Mouse (Mus musculus) neural tube, embryonic 12.5 days (tissue): ENCODE measurements at regions not wholly inside any gene's neighbourhood (a gene's known extent, or its start where the extent isn't known, plus 50 kb on each side); places are given as distances from the start of the nearest gene placed in this dataset.

ENCODE experiments used
- ATAC-seq: fragments of 200-750 bp; cut with Nextera tagmentation; 2 replicates; pipeline ENCODE4 v1.8.0; 2017; ENCODE audit warnings: low read depth, mild to moderate bottlenecking, moderate TSS enrichment, moderate library complexity; ENCODE audit not compliant: low FRiP score
- H3K27ac ChIP-seq: fragments of 300-500 bp; sonication (generic); 2 replicates; pipeline ENCODE4 v1.5.1; 2016
- H3K27me3 ChIP-seq: fragments of 300-500 bp; sonication (generic); replicated peaks from 2 replicates; pipeline ENCODE4 v1.6.1; 2016; ENCODE audit warnings: mild to moderate bottlenecking
- H3K36me3 ChIP-seq: fragments of 300-500 bp; sonication (generic); 2 replicates; pipeline ENCODE4 v1.6.1; 2016; ENCODE audit warnings: mild to moderate bottlenecking
- H3K4me1 ChIP-seq: fragments of 300-500 bp; sonication (generic); 2 replicates; pipeline ENCODE4 v1.6.1; 2016
- H3K4me2 ChIP-seq: fragments of 300-500 bp; sonication (generic); replicated peaks from 2 replicates; pipeline ENCODE4 v1.6.1; 2016; ENCODE audit warnings: mild to moderate bottlenecking
- H3K4me3 ChIP-seq: fragments of 300-500 bp; sonication (generic); 2 replicates; pipeline ENCODE4 v1.5.1; 2016
- H3K9ac ChIP-seq: fragments of 300-500 bp; sonication (generic); 2 replicates; pipeline ENCODE4 v1.6.1; 2016; ENCODE audit warnings: mild to moderate bottlenecking
- H3K9me3 ChIP-seq: fragments of 300-500 bp; sonication (generic); 2 replicates; pipeline ENCODE4 v1.6.1; 2016; ENCODE audit warnings: mild to moderate bottlenecking
- WGBS: fragments of 180-500 bp; shearing (Covaris S2); methylation state at CpG from one replicate; pipeline ENCODE4 v1.1.7; 2016; 5-methylcytosine and 5-hydroxymethylcytosine counted together

DNA sequence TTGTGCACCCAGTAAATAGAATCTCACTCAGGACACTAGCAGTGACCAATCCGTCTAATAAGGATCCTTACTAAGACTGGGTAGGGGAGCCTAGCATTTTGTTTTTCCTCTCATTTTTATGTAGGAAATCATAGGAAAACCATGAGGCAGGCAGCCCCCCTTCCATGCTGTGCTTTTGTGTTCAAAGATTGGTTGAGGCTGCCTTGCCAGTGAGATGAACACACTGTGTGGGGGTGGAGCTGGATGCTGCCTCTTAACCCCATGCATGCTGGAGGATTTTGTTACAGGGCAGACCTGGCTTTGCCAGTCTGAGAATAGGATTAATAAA is 162.8 kb downstream of the Cmpk2 start:
- H3K36me3 ChIP-seq = no peaks in the 10 kb centered on the region
- peak overlapping the region; percentile 87 for H3K27ac ChIP-seq
- no peaks in the 10 kb centered on the region for H3K9me3 ChIP-seq
- H3K27me3 ChIP-seq = no peaks in the 10 kb centered on the region
- peak; percentile 85 for ATAC-seq
- peak overlapping the region; percentile 44 for H3K4me2 ChIP-seq
- H3K4me3 ChIP-seq = no peak overlapping the region
- H3K9ac ChIP-seq = 0 out of 2 replicates have a peak overlapping the region, but pooled peaks have one; percentile 29
- 9% methylated on average over 1 of the region's 1 CpGs for WGBS
- peaks cover 31% of the 10 kb centered on the region for H3K4me1 ChIP-seq

DNA sequence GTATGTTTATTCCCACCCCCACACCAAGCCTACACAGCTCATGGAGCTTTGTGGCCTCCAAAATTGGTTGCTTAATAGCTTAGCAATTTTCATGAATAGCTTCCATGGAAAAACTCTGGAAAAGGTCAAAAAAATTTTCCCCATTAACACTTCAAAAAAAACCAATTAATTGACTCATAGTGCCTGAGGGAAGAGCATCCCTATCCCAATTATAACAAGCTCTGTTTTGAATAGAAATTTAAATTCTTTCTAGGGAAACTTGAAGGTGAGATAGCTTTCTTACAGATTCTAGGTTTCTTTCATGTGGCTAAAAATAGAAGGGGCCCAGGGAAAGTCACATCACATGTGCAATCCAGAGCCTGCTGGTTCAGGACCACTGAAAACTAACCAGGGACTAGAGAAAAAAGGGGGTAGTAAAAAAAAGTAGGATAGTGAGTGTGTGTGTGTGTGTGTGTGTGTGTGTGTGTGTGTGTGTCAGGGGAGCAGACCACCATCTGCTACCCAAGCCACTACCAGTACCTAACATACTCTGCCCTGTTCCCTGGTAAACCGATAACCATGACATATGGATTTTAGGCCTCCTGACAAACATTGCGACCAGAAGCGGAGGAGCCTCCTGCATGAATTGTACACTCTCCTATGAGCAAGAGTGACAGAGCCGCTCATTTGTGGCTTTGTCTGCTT is 162.2 kb downstream of the Cmpk2 start:
- no peaks in the 10 kb centered on the region for H3K9me3 ChIP-seq
- 0 out of 2 replicates have a peak overlapping the region, but pooled peaks have one; percentile 29 for H3K9ac ChIP-seq
- H3K27me3 ChIP-seq = no peaks in the 10 kb centered on the region
- H3K4me2 ChIP-seq = peak overlapping the region; percentile 44
- ATAC-seq = peak; percentile 69
- 6% methylated on average over 4 of the region's 4 CpGs for WGBS
- no peak overlapping the region for H3K4me3 ChIP-seq
- H3K36me3 ChIP-seq = no peaks in the 10 kb centered on the region
- peak overlapping the region; percentile 87 for H3K27ac ChIP-seq
- H3K4me1 ChIP-seq = peaks cover 31% of the 10 kb centered on the region

- Histone ChIP-seq H3K36me3 (no peaks in the 10 kb centered on the region), H3K4me1 (peaks cover 10% of the 10 kb centered on the region; the same call in 1 of the 2 replicates), H3K4me3 (no peak overlapping the region), H3K27me3 (no peaks in the 10 kb centered on the region), H3K9me3 (no peaks in the 10 kb centered on the region), H3K4me2 (no peak overlapping the region), H3K27ac (no peak overlapping the region; the same call in 1 of the 2 replicates), H3K9ac (no peak overlapping the region)
- ATAC-seq = no peak
- WGBS = 73% methylated on average over 12 of the region's 12 CpGs
These were observed 152.3 kb downstream of the Cmpk2 start for GRCm38 (mm10) chr12:26621135-26621932.

DNA sequence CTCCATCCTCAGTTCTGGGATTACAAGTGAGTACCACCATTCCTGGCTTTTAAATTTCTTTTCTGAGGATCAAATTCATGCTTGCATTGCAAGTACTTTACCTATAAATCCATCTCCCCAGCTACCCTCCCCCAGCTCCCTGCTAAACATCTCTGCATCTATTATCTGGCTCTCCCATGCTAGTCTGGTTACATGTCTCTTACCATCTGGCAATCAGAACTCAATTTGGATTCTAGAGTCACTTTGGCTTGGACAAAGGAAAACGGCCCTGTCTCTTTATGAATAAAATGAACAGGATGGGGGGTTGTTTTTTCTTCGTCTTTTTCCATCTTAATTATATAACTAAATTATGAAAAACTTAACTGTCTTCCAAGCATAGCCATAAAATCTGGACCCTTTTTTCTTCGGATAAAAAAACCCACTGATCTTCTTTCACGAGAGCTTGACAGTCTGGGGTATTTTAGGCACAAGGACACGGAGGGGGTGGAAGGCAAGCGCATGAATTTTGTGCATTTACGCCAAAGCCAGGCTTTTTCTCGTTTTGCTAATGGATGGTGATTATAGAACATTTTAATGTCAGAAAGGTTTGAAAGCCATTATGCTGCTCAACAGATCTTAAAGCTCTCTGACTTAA is 151.6 kb downstream of the Cmpk2 start:
- H3K27me3 ChIP-seq = no peaks in the 10 kb centered on the region
- H3K4me3 ChIP-seq = no peak overlapping the region
- no peak overlapping the region for H3K27ac ChIP-seq
- no peaks in the 10 kb centered on the region for H3K36me3 ChIP-seq
- no peak for ATAC-seq
- H3K4me2 ChIP-seq = no peak overlapping the region
- no peak overlapping the region for H3K9ac ChIP-seq
- H3K9me3 ChIP-seq = no peaks in the 10 kb centered on the region
- WGBS = 67% methylated on average over 8 of the region's 8 CpGs
- H3K4me1 ChIP-seq = peaks cover 10% of the 10 kb centered on the region; the same call in 1 of the 2 replicates

DNA sequence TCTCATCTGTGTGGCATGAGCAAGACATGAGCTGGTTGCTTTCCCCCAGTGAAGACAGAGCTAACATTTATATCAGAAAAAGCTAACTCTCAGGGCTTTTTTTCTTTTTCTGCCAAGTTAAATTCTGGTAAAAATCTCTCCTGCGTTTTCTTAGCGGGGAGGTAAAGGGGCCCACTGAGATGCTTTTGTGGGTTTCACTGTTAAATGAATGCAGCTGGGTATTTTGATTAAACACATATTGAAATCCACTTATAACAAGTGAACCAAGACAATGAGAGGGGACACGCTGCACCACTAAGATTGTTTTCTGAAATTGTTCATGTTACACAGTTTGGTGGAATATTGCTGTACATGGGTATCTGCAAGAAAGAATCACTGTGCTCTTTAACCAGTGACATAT is 149.0 kb downstream of the Cmpk2 start:
- WGBS = 82% methylated on average over 3 of the region's 3 CpGs
- no peak overlapping the region for H3K9ac ChIP-seq

DNA sequence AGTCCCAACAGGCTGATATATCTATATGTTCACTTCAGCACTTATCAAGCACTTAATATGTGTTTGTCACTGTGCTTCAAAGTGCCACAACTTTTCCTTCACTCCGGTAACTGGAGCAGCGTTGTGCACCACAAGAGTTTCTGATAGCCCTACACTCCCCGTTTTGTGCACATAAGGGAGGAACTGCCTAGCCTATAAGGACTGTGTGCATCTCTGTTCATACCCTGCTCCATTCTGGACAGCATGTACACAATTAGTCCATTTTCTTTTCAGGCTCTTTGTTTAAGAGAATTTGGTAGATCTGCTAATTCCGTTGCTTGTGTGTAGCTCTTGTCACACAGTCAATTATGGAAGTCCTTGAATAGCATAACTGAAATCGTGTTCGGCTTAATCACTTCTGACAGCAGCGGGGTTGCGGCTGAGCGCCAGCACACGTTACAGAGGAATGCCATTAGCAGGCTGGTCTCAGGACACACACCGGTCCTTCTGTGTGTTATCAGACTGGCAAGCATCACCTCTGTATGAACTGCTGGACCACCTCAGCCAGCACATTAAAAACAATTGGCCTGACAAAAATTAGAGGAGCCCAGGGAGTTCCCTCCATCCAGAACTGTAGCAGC is 144.2 kb downstream of the Cmpk2 start:
- 81% methylated on average over 11 of the region's 11 CpGs for WGBS
- H3K36me3 ChIP-seq = no peaks in the 10 kb centered on the region
- no peak overlapping the region for H3K27ac ChIP-seq
- no peak overlapping the region for H3K4me2 ChIP-seq
- no peaks in the 10 kb centered on the region for H3K27me3 ChIP-seq
- H3K9me3 ChIP-seq = no peaks in the 10 kb centered on the region
- H3K4me1 ChIP-seq = no peaks in the 10 kb centered on the region
- ATAC-seq = no peak
- H3K9ac ChIP-seq = no peak overlapping the region
- H3K4me3 ChIP-seq = no peak overlapping the region

More for the DNA sequence above, 149.0 kb downstream of the Cmpk2 start:
- H3K4me2 ChIP-seq = no peak overlapping the region
- H3K27me3 ChIP-seq = no peaks in the 10 kb centered on the region
- H3K4me1 ChIP-seq = peaks cover 10% of the 10 kb centered on the region; the same call in 1 of the 2 replicates
- no peak overlapping the region for H3K4me3 ChIP-seq
- H3K27ac ChIP-seq = no peak overlapping the region
- H3K9me3 ChIP-seq = no peaks in the 10 kb centered on the region
- H3K36me3 ChIP-seq = no peaks in the 10 kb centered on the region
- ATAC-seq = no peak

DNA sequence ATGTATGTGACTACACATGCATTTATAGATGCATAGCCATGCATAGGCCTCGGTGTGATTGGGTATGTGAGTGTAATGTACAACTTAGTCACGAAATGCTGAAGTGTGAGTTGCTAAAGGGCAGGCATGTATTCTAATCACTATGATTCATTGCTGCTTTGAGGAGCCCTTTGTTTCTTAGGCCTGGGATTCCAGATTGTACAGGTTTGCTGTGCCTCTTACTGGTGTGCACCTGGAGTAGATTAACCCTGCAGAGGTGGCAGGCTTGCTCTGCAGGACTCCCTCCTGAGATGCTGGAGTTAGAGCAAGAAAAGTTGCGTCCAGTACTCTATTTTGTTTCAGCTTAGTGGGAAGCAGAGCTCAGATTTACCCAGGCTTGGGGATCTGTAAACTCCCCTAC is 141.1 kb downstream of the Cmpk2 start:
- WGBS = 85% methylated on average over 3 of the region's 3 CpGs

DNA sequence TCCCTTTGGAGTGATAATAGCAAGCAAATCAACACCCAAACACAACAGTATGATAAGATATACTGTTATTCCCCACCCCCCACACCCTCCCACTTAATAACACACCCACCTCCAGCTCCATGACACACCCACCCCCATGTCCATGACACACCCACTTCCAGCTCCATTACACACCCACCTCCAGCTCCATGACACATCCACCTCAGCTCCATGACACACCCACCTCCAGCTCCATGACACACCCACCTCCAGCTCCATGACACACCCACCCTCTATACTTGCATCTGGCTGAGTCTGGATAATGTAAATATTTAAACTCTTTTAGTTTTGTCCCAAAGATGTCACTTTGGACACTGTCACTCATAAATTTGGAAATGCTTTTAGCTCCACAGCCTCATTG is 129.5 kb downstream of the Cmpk2 start:
- no peaks in the 10 kb centered on the region for H3K4me1 ChIP-seq
- H3K27ac ChIP-seq = no peak overlapping the region
- H3K9me3 ChIP-seq = no peaks in the 10 kb centered on the region
- no peak overlapping the region for H3K4me2 ChIP-seq
- ATAC-seq = no peak
- no peaks in the 10 kb centered on the region for H3K27me3 ChIP-seq
- H3K36me3 ChIP-seq = no peaks in the 10 kb centered on the region
- no peak overlapping the region for H3K4me3 ChIP-seq
- no peak overlapping the region for H3K9ac ChIP-seq

More for the DNA sequence above, 141.1 kb downstream of the Cmpk2 start:
- no peak for ATAC-seq
- H3K4me2 ChIP-seq = no peak overlapping the region
- no peak overlapping the region for H3K4me3 ChIP-seq
- H3K36me3 ChIP-seq = no peaks in the 10 kb centered on the region
- no peaks in the 10 kb centered on the region for H3K9me3 ChIP-seq
- H3K9ac ChIP-seq = no peak overlapping the region
- no peaks in the 10 kb centered on the region for H3K4me1 ChIP-seq
- no peak overlapping the region for H3K27ac ChIP-seq
- H3K27me3 ChIP-seq = no peaks in the 10 kb centered on the region

DNA sequence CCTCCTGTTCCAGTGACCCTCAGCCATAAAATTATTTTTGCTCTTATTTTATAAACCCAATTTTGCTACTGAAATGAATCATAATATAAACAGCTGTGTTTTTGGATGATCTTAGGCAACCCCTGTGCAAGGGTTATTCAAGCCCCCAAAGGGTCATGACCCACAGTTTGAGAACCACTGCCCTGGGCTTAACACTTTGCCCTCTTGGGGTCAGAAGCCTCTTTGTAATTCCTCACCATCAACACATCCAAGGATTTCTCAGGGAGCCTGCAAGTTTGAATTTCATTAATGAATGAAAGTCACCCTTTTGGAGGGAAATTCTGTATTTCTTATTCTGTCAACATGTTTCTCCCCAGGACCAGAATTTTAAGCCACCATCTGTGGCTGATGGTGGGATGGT is 123.1 kb downstream of the Cmpk2 start:
- no peak overlapping the region for H3K4me2 ChIP-seq
- no peak overlapping the region for H3K27ac ChIP-seq
- no peaks in the 10 kb centered on the region for H3K27me3 ChIP-seq
- no peak overlapping the region for H3K9ac ChIP-seq
- no peak overlapping the region for H3K4me3 ChIP-seq
- no peak for ATAC-seq
- no peaks in the 10 kb centered on the region for H3K36me3 ChIP-seq
- no peaks in the 10 kb centered on the region for H3K4me1 ChIP-seq
- no peaks in the 10 kb centered on the region for H3K9me3 ChIP-seq

DNA sequence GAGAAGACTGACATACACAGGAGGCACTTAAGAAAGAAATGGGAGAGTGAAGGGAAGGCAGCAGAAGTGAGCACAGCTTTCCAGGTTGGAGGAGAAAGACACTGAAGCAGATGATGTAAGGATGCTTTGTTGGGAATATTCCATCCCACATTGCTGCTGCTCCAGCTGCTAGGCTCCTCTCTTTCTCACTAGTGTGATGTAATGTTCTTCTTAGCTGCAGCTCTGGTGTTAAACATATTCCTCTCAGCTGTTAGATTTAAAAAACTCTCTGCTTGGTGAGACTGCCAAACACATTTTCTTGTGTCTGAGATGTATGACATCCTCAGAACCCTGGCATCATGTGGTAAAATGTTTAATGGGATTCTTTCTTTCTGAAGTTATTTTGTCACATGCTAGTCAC is 120.1 kb downstream of the Cmpk2 start:
- H3K27me3 ChIP-seq = no peaks in the 10 kb centered on the region
- ATAC-seq = no peak
- H3K4me3 ChIP-seq = no peak overlapping the region
- H3K27ac ChIP-seq = no peak overlapping the region
- no peaks in the 10 kb centered on the region for H3K36me3 ChIP-seq
- no peak overlapping the region for H3K9ac ChIP-seq
- no peaks in the 10 kb centered on the region for H3K4me1 ChIP-seq
- H3K4me2 ChIP-seq = no peak overlapping the region
- H3K9me3 ChIP-seq = no peaks in the 10 kb centered on the region

GRCm38 (mm10) chr12:26577438-26577837 is 108.4 kb downstream of the Cmpk2 start:
- no peak overlapping the region for H3K4me3 ChIP-seq
- no peak overlapping the region for H3K27ac ChIP-seq
- H3K4me2 ChIP-seq = no peak overlapping the region
- H3K9ac ChIP-seq = no peak overlapping the region
- no peaks in the 10 kb centered on the region for H3K27me3 ChIP-seq
- WGBS = 91% methylated on average over 6 of the region's 6 CpGs
- no peaks in the 10 kb centered on the region for H3K36me3 ChIP-seq
- no peaks in the 10 kb centered on the region for H3K9me3 ChIP-seq
- ATAC-seq = no peak
- H3K4me1 ChIP-seq = no peaks in the 10 kb centered on the region

GRCm38 (mm10) chr12:26571602-26572001 is 102.6 kb downstream of the Cmpk2 start:
- no peaks in the 10 kb centered on the region for H3K36me3 ChIP-seq
- H3K4me1 ChIP-seq = no peaks in the 10 kb centered on the region
- H3K4me2 ChIP-seq = no peak overlapping the region
- WGBS = 86% methylated on average over 7 of the region's 7 CpGs
- no peaks in the 10 kb centered on the region for H3K9me3 ChIP-seq
- H3K27me3 ChIP-seq = no peaks in the 10 kb centered on the region
- H3K9ac ChIP-seq = no peak overlapping the region
- no peak for ATAC-seq
- no peak overlapping the region for H3K4me3 ChIP-seq
- H3K27ac ChIP-seq = no peak overlapping the region
